Mouse (Mus musculus) layer of hippocampus, adult 2 months (tissue): Measurements from ENCODE around the gene Cenpp. TPM values are rescaled to one million over a fixed set of nuclear protein-coding genes. Genes with fewer than 3 reads are reported as not detected.
A peak's percentile ranks its signal among the peaks of the same experiment; 100 is the strongest.

Experiments
- DNase-seq, 2 experiments: peaks; one replicate each; pipeline ENCODE4 v3.0.0; 2022; ENCODE audit warnings: low spot score in 2 of 2
- H3K27ac ChIP-seq: fragments of 200-600 bp; 2 replicates; pipeline ENCODE4 v1.8.1; 2022
- H3K4me3 ChIP-seq: fragments of 200-600 bp; 2 replicates; pipeline ENCODE4 v1.8.1; 2022; ENCODE audit warnings: mild to moderate bottlenecking
- CTCF ChIP-seq: fragments of 200-600 bp; conservative IDR thresholded peaks from 2 replicates; pipeline ENCODE4 v1.8.1; 2022; ENCODE audit warnings: antibody characterized with exemption, mild to moderate bottlenecking, moderate library complexity
- total RNA-seq, 2 experiments: library from RNA; stranded (reverse); gene quantifications; 2 replicates each; pipeline ENCODE4 v1.2.3; 2021

Gene Cenpp
- total RNA-seq, 2 experiments from 2014 or later: 1.7 TPM

GRCm38 (mm10) chr13:49420754-49421605 is 231.6 kb downstream of the Cenpp start, which contains the start of gene Ippk:
Gene Ippk, plus strand, starts transcription at chr13:49421249.
- H3K4me3 ChIP-seq: peak within 1 kb of the TSS; percentile 93
- peak within 1 kb of the TSS; percentile 95 for H3K27ac ChIP-seq
- peak; percentile 35 for TF ChIP-seq CTCF
- peak; percentile 99 for DNase-seq

Other genes with a start within 250 kb of the Cenpp start
- 10 to 100 TPM; 33.1 to 41.0 TPM for gene Ippk, start 231.5 kb downstream of the Cenpp start, total RNA-seq
- gene Tes3-ps, start 159.5 kb downstream of the Cenpp start, total RNA-seq: 1 to 10 TPM in 1 of 2 experiments, under 1 TPM in 1; 0.79 to 1.7 TPM
- 1 to 10 TPM; 6.5 to 8.1 TPM for gene Ecm2, start 148.0 kb downstream of the Cenpp start, total RNA-seq
- 1 to 10 TPM in 1 of 2 experiments, under 1 TPM in 1; 0.83 to 1.2 TPM for gene Aspn, start 108.3 kb downstream of the Cenpp start, total RNA-seq
- gene Omd, start 70.3 kb downstream of the Cenpp start, total RNA-seq: under 1 TPM; 0.31 to 0.59 TPM
- 1 to 10 TPM; 5.3 to 6.1 TPM for gene Ogn, start 44.7 kb downstream of the Cenpp start, total RNA-seq
- gene Nol8, start 293 bp upstream of the Cenpp start, total RNA-seq: 10 to 100 TPM; 28.4 to 28.5 TPM
- gene Iars, start 29.3 kb upstream of the Cenpp start, total RNA-seq: 10 to 100 TPM; 60.1 to 66.9 TPM
- not detected for gene Gm30302, start 146.2 kb upstream of the Cenpp start, total RNA-seq